Mouse (Mus musculus): ENCODE data around the gene Letm1.

DNA sequence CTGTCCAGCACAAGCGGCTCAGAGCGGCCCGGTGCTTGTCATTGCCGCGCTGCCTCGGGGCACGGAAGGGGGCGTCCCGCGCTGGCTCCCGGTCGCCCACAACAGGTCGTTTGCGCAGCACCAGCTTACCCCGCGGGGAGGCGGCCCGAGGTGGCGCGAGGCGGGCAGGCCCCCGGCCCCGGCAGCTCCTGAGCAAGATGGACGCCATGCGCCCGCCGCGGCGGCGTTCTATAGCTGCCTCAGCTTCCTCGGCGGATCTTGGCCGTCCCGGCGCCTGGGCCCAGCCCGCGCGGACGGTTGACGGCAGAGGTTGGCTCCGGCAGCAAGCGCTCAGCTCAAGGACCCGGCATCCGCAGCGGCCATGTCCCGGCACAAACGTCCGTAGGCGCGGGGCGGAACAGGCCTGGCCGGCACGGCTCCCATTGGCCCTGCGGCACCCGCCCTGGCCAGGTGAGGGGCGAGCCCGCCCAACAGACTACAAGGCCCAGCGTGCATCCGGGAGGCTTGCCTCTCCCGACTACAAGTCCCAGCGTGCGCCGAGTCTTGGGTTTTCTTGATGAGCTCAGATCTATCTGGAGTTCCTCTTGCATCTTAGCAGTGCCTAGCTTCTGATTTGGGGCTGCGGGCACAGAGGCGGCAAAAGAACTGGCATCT, at the start of gene Letm1:
- TF ChIP-seq POLR2A (IDR thresholded peaks at IDR 0.05; ENCODE audit: control insufficient read depth, extremely low read depth, insufficient read depth, low read length, poor library complexity) = peak; percentile 71; the same call in 1 of the 2 replicates
- TF ChIP-seq CTCF (IDR thresholded peaks at IDR 0.05; ENCODE audit: borderline replicate concordance, control insufficient read depth, extremely low read depth, insufficient read depth, low read length, poor library complexity) = no peak

All from thymus, adult 2 months (tissue).